Mouse (Mus musculus): ENCODE data around the gene Srarp. TPM values are rescaled to one million over a fixed set of nuclear protein-coding genes. Genes with fewer than 3 reads are reported as not detected.

The Srarp gene
- polyA plus RNA-seq, 1 experiment from 2014 or later, result not detected

- ATAC-seq (ENCODE audit: borderline replicate concordance, extremely low read depth, low FRiP score, low TSS enrichment), result no peak
- Histone ChIP-seq H3K4me3 (no peak overlapping the region), H3K9me3 (no peaks in the 10 kb centered on the region), H3K4me1 (0 out of 2 replicates have a peak, but pooled peaks cover 5% of the 10 kb centered on the region), H3K4me2 (no peak overlapping the region), H3K27me3 (no peaks in the 10 kb centered on the region), H3K27ac (no peak overlapping the region), H3K9ac (no peak overlapping the region), H3K36me3 (no peaks in the 10 kb centered on the region)
- WGBS, result 76% methylated on average over 12 of the region's 12 CpGs
Observed at GRCm38 (mm10) chr4:141439083-141439803, 3.3 kb upstream of the Srarp start.

- H3K4me2 ChIP-seq, result no peak overlapping the region
- H3K27me3 ChIP-seq, result no peaks in the 10 kb centered on the region
- WGBS, result 80% methylated on average over 18 of the region's 18 CpGs
- no peaks in the 10 kb centered on the region for H3K9me3 ChIP-seq
- H3K9ac ChIP-seq, result no peak overlapping the region
- no peak overlapping the region for H3K27ac ChIP-seq
- no peak for ATAC-seq (ENCODE audit: borderline replicate concordance, extremely low read depth, low FRiP score, low TSS enrichment)
- no peaks in the 10 kb centered on the region for H3K36me3 ChIP-seq
- no peaks in the 10 kb centered on the region for H3K4me1 ChIP-seq
- H3K4me3 ChIP-seq, result no peak overlapping the region
Observed at GRCm38 (mm10) chr4:141433191-141433590, 2.7 kb downstream of the Srarp start.

GRCm38 (mm10) chr4:141432666-141433065 is 3.2 kb downstream of the Srarp start:
- no peak for ATAC-seq (ENCODE audit: borderline replicate concordance, extremely low read depth, low FRiP score, low TSS enrichment)
- Histone ChIP-seq H3K9me3 (no peaks in the 10 kb centered on the region), H3K27ac (no peak overlapping the region), H3K36me3 (no peaks in the 10 kb centered on the region), H3K4me1 (no peaks in the 10 kb centered on the region), H3K27me3 (no peaks in the 10 kb centered on the region), H3K9ac (no peak overlapping the region), H3K4me3 (no peak overlapping the region), H3K4me2 (no peak overlapping the region)
- WGBS, result 38% methylated on average over 14 of the region's 14 CpGs

GRCm38 (mm10) chr4:141430997-141431396 is 4.9 kb downstream of the Srarp start:
- no peak overlapping the region for H3K9ac ChIP-seq
- 43% methylated on average over 9 of the region's 9 CpGs for whole genome bisulfite sequencing
- peaks cover 13% of the 10 kb centered on the region for H3K4me1 ChIP-seq
- H3K36me3 ChIP-seq, result no peaks in the 10 kb centered on the region
- no peak for ATAC-seq (ENCODE audit: borderline replicate concordance, extremely low read depth, low FRiP score, low TSS enrichment)
- no peak overlapping the region for H3K4me2 ChIP-seq
- no peaks in the 10 kb centered on the region for H3K27me3 ChIP-seq
- H3K27ac ChIP-seq, result no peak overlapping the region
- H3K4me3 ChIP-seq, result no peak overlapping the region
- H3K9me3 ChIP-seq, result no peaks in the 10 kb centered on the region

- no peak overlapping the region for H3K27ac ChIP-seq
- no peak overlapping the region for H3K9ac ChIP-seq
- H3K4me2 ChIP-seq, result no peak overlapping the region
- H3K36me3 ChIP-seq, result no peaks in the 10 kb centered on the region
- ATAC-seq (ENCODE audit: borderline replicate concordance, extremely low read depth, low FRiP score, low TSS enrichment), result no peak
- H3K27me3 ChIP-seq, result no peaks in the 10 kb centered on the region; the same call in 1 of the 2 replicates
- no peak overlapping the region for H3K4me3 ChIP-seq
- 50% methylated on average over 9 of the region's 9 CpGs for WGBS
- H3K9me3 ChIP-seq, result no peaks in the 10 kb centered on the region
- peaks cover 20% of the 10 kb centered on the region for H3K4me1 ChIP-seq
Observed at GRCm38 (mm10) chr4:141429847-141430246, 6.1 kb downstream of the Srarp start.

GRCm38 (mm10) chr4:141429381-141429780 is 6.5 kb downstream of the Srarp start:
- WGBS, result 78% methylated on average over 6 of the region's 6 CpGs
- Histone ChIP-seq H3K27ac (no peak overlapping the region), H3K27me3 (no peaks in the 10 kb centered on the region; the same call in 1 of the 2 replicates), H3K4me3 (no peak overlapping the region), H3K9me3 (no peaks in the 10 kb centered on the region), H3K9ac (no peak overlapping the region), H3K4me1 (peaks cover 20% of the 10 kb centered on the region), H3K4me2 (no peak overlapping the region), H3K36me3 (no peaks in the 10 kb centered on the region)
- ATAC-seq (ENCODE audit: borderline replicate concordance, extremely low read depth, low FRiP score, low TSS enrichment), result no peak

GRCm38 (mm10) chr4:141427921-141428320 is 8.0 kb downstream of the Srarp start:
- WGBS, result 81% methylated on average over 13 of the region's 13 CpGs
- Histone ChIP-seq H3K36me3 (no peaks in the 10 kb centered on the region), H3K27me3 (no peaks in the 10 kb centered on the region; the same call in 1 of the 2 replicates), H3K4me2 (no peak overlapping the region), H3K27ac (no peak overlapping the region), H3K9me3 (no peaks in the 10 kb centered on the region), H3K4me1 (peaks cover 20% of the 10 kb centered on the region), H3K4me3 (no peak overlapping the region), H3K9ac (no peak overlapping the region)
- ATAC-seq (ENCODE audit: borderline replicate concordance, extremely low read depth, low FRiP score, low TSS enrichment), result no peak

- no peak overlapping the region for H3K27ac ChIP-seq
- no peaks in the 10 kb centered on the region for H3K36me3 ChIP-seq
- no peak overlapping the region for H3K4me3 ChIP-seq
- H3K9me3 ChIP-seq, result no peaks in the 10 kb centered on the region
- ATAC-seq (ENCODE audit: borderline replicate concordance, extremely low read depth, low FRiP score, low TSS enrichment), result no peak
- no peak overlapping the region for H3K4me2 ChIP-seq
- no peak overlapping the region for H3K9ac ChIP-seq
- peaks cover 20% of the 10 kb centered on the region for H3K4me1 ChIP-seq
- H3K27me3 ChIP-seq, result no peaks in the 10 kb centered on the region; the same call in 1 of the 2 replicates
- WGBS, result 52% methylated on average over 10 of the region's 10 CpGs
Observed at GRCm38 (mm10) chr4:141426796-141427745, 8.8 kb downstream of the Srarp start.

- Histone ChIP-seq H3K4me3 (peak overlapping the region; percentile 40), H3K27me3 (peaks cover 1% of the 10 kb centered on the region; the same call in 1 of the 2 replicates), H3K9ac (peak overlapping the region; percentile 33; the same call in 1 of the 2 replicates), H3K36me3 (no peaks in the 10 kb centered on the region), H3K27ac (peak overlapping the region; percentile 54), H3K4me2 (peak overlapping the region; percentile 74), H3K4me1 (peaks cover 30% of the 10 kb centered on the region), H3K9me3 (no peaks in the 10 kb centered on the region)
- peak; percentile 71 for ATAC-seq (ENCODE audit: borderline replicate concordance, extremely low read depth, low FRiP score, low TSS enrichment)
- 3% methylated on average over 35 of the region's 36 CpGs for WGBS
Observed at GRCm38 (mm10) chr4:141425484-141426479, 10.1 kb downstream of the Srarp start.

GRCm38 (mm10) chr4:141423691-141424431 is 12.0 kb downstream of the Srarp start:
- Histone ChIP-seq H3K27ac (no peak overlapping the region), H3K4me3 (no peak overlapping the region), H3K36me3 (no peaks in the 10 kb centered on the region), H3K9me3 (no peaks in the 10 kb centered on the region), H3K4me2 (no peak overlapping the region), H3K27me3 (peaks cover 6% of the 10 kb centered on the region; the same call in 1 of the 2 replicates), H3K9ac (no peak overlapping the region), H3K4me1 (peaks cover 42% of the 10 kb centered on the region)
- ATAC-seq (ENCODE audit: borderline replicate concordance, extremely low read depth, low FRiP score, low TSS enrichment), result no peak
- 80% methylated on average over 13 of the region's 13 CpGs for WGBS
